Mouse (Mus musculus) CD4-positive, CD25-positive, alpha-beta regulatory T cell, adult 9 weeks (primary cell): ENCODE results near the gene Rras. TPM values are rescaled to one million over a fixed set of nuclear protein-coding genes. Genes with fewer than 3 reads are reported as not detected.

Experiments
- polyA plus RNA-seq: library from polyadenylated mRNA; unstranded; fragments of 100-300 nt; shearing (Covaris generic); gene quantifications from one replicate; pipeline ENCODE4 v1.2.1, GENCODE M21; 2017

Rras gene
- 6.3 TPM for polyA plus RNA-seq

DNA sequence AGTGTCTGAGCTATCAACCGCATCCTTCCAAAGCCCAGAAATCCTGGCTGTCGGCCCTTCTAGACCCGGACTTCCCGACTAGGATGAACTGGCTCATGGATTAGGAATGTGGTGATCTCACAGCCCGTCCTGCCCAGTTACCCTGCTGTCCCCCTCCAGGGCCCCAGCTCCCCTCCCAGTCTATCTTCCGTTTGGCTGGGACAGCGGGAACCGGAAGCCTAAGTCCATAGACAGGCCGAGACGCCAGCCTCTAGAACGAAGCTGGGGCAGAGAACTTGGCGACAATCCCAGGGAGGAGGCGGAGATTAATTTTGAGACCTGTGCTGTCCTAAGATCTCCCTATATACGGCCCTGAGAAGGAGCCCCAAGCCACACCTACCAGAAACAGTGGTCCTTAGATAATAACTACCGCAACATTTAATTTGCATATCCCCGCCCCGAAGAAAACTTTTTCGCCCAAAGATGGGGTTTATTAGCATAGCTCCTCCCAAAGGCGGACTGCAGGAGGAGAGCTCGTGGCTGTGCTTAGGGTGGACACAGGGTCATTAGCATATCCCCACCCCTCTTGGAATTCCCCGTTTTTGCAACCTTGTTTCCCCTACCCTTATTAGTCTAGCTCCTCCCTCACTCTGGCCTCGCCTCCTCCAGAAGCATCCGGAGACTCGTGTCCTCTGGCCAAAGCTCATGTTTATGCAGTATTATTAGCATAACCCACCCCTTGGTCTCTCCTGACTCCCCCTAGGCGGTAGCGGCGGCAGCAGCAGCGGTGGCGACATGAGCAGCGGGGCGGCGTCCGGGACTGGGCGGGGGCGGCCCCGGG, at the start of gene Rras:
Gene Rras, plus strand, starts transcription at position 720 of the 820 bp plus-strand sequence.

DNA sequence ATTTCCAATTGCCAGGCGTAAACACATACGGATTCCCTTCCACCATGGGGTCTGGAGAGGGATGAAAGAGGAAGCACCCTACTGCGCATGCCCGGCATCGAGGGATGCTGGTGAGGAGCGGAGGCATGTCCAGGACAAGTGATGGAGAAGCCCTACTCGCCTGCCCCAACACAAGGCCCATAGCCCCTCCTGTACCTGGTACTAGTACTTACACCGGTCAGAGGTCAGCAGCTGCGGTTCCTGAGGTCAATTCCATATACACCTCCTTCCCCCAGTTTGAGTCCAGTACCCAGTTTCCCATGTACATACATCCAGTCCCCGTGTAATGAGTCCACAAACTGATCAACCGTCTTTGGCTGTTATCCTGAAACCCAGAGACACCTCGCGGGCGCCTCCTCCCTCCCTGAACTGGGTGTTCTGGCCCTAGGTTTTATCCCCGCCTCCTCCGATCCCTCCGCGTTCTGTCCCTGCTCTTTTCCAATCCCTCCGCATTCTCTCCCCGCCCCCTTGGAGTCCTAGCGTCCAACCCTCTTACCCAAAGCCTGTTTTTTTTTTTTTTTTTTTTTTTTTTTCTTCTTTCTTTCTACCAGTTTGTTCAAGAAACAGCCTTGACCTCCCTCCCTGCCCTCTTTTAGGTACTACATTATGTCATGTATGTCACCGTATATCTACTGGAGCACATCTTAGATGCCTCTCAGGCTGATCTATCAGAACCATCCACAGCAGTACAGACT, 43.2 kb upstream of the Rras start, which contains the start of gene Cpt1c:
Gene Cpt1c, minus strand, starts transcription at position 469 of the 734 bp plus-strand sequence.

DNA sequence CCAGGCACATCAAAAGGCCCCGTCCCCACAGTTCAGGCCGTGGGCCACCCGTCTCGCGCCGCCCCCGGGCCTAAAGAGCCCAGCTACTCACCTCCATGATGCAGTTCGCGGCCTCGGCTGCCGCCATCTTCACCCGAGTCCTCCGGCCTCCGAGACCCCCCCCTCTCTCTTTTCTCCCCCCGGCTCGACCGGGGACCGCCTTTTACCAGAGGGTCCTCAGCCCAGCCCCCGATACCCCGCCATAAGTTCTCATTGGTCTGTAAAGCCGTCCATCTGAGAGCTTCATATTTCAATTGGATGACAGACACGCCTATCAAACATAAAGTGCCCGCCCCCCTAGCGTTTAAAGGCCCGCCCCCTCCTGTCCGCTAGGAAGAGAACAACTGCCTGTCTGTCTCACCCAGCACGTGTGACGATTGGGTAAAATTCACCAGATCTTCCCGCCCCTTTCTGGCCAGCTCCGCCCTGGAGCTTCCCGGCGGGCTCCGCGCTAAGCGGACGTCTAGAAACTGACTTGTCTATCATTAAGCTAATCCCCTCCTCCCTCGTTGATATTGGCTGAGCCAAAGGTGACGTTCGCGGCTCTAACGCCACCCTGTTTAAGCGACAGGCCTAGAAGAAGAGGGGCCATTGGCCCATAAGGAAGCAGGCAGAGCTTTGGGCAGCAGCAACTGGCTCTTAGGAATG, 31.4 kb upstream of the Rras start, which contains the start of gene Prmt1:
Gene Prmt1, minus strand, starts transcription at position 377 of the 687 bp plus-strand sequence.

DNA sequence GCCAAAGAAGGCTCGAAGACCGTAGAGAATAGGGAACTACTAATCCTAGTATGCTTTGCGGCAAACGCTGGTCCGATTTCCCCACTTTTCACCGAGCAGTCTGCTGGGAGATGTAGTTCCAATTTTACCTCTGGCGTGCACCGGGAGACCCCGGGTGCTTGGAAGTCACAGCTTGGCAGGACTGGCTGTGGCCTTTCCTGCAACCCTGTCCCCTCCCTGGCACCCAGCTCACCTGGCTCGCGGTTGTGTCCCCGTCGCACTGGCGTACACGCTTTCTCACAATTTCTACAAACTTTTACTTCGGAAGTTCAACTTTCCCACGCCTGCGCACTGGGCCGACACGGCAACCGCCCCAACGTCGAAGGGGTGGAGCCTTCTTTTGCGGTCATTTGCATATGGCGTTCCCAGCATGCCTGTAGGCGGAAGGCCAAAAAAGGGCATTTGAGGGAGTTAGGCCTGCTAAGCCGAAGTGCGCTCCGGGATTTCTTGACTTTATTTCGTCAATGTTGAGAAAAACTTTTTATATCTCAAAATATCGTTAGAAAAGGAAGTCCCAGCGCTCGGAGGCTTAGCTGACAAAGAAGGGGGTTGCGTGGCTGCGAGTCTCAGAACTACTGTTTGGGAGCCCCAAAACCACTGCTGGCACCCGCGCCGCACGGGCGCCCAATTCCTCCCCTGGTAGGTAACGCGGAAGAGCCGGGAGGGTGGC, 20.4 kb upstream of the Rras start, which contains the start of gene Irf3:
Gene Irf3, plus strand, starts transcription at position 418 of the 709 bp plus-strand sequence.

DNA sequence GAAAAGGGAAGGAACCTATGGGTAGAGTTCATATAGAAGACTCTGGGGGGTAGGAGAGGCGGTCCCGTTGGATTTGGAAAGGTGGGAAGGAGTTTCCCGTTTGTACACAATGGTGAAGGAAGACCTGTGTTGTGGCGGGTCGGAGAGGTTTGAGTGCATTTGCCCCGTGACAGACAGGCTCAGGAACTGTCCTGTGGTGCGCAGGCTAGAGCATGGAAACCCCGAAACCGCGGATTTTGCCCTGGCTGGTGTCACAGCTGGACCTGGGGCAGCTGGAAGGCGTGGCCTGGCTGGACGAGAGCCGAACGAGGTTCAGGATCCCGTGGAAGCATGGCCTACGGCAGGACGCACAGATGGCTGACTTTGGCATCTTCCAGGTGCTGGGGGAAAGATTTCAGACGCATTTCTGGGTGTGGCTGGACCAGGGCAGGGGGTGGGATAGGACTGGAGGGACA, 19.2 kb upstream of the Rras start, which contains the start of gene Bcl2l12:
Gene Bcl2l12, minus strand, starts transcription at position 212 of the 455 bp plus-strand sequence.

DNA sequence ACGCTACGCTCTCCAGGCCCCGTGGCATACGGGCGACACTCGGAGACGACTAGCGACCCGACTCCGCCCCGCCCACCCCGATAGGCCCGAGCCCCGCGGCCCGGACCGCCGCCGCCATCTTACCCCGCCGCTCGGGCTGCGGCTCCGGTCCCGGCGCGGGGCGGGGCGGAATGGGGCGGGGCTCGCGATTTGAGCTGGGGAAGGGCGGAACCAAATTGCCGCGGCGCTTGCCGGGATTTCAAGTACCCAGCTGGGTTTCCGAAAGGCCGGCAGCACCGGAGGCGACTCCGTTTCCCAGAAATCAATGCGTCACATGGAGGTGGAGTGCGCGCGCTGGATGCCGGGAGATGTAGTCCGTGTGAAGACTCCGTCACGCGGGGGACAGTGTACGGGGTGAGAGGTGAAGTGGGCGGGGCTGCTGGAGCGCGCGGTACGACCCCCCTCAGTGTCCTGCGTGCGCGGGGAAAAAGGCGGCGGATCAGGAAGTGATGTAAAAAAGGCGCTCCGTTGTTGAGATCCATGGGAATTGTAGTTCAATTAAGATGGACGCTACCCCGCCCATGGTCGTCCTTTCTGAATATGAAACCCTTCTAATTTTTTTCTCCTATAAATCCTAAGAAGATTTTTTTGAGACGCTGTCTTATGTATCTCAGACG, 1.7 kb upstream of the Rras start, which contains the start of gene Scaf1:
Gene Scaf1, minus strand, starts transcription at position 407 of the 656 bp plus-strand sequence.

DNA sequence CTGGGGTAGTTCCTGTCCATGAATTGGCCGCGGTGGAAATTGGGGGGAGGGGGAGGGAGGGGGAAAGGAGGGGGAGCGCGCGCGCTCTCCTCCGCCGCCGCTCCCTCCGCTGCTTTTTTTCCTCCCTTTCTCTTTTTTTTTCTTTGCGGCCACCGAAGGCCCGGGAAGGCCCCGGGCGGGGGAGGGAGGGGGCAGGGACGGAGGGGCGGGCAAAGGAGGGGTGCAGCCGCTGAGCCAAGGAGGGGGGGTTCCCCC, 35.0 kb downstream of the Rras start, which contains the start of gene Prr12:
Gene Prr12, minus strand, starts transcription at position 20 of the 255 bp plus-strand sequence.

DNA sequence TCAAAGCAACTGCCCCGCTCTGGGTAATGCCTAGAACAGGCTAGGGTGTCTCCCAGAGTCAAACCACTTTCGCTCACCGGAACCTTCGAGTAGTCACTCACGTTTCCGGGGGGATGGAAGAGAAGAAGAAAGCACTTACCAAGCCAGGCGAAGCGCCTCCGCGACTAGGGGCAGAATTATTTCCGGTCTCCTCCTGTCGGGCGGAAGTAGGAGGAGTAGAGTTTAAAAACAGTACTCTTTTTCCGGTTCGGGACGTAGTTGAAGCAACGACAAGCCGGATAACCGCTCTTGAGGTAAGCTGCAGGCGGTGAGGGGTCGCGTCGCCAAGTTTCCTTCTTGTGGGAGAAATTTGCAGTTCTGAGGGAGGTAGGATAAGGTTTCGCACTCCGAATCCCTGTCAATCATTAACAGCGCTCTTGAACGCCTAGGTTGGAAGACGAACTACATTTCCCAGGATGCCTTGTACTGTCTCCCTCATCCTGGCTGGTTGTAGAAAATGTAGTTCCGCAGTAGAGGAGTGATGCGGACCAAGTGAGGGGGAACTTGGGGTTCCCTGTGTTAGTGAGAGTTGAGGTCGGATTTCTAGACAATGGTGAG, 44.6 kb downstream of the Rras start, which contains the start of the genes Nosip and Prrg2:
Gene Nosip, plus strand, starts transcription at position 191 of the 597 bp plus-strand sequence.
Gene Prrg2, minus strand, starts transcription at position 439 of the 597 bp plus-strand sequence.

Other genes with a start within 250 kb of the Rras start
- 58.7 TPM for gene Nup62, start 201.9 kb upstream of the Rras start, polyA plus RNA-seq
- 2.0 TPM for gene Il4i1, start 201.6 kb upstream of the Rras start, polyA plus RNA-seq
- gene Atf5, start 201.3 kb upstream of the Rras start, polyA plus RNA-seq: 0.36 TPM
- gene Akt1s1, start 169.0 kb upstream of the Rras start, polyA plus RNA-seq: 12.1 TPM
- 112 TPM for gene Tbc1d17, start 168.9 kb upstream of the Rras start, polyA plus RNA-seq
- 100 TPM for gene Pnkp, start 160.8 kb upstream of the Rras start, polyA plus RNA-seq
- 9.9 TPM for gene Ptov1, start 148.2 kb upstream of the Rras start, polyA plus RNA-seq
- gene Med25, start 125.2 kb upstream of the Rras start, polyA plus RNA-seq: 26.9 TPM
- 50.8 TPM for gene Fuz, start 121.9 kb upstream of the Rras start, polyA plus RNA-seq
- 26.9 TPM for gene Ap2a1, start 88.5 kb upstream of the Rras start, polyA plus RNA-seq
- gene Tsks, start 74.8 kb upstream of the Rras start, polyA plus RNA-seq: not detected
- 0.55 TPM for gene Cpt1c, start 43.1 kb upstream of the Rras start, polyA plus RNA-seq
- 210 TPM for gene Prmt1, start 31.4 kb upstream of the Rras start, polyA plus RNA-seq
- gene Irf3, start 20.3 kb upstream of the Rras start, polyA plus RNA-seq: 255 TPM
- gene Bcl2l12, start 19.2 kb upstream of the Rras start, polyA plus RNA-seq: 35.2 TPM
- gene Scaf1, start 1.6 kb upstream of the Rras start, polyA plus RNA-seq: 22.7 TPM
- 4.8 TPM for gene Prr12, start 34.9 kb downstream of the Rras start, polyA plus RNA-seq
- 148 TPM for gene Nosip, start 44.5 kb downstream of the Rras start, polyA plus RNA-seq
- gene Prrg2, start 44.7 kb downstream of the Rras start, polyA plus RNA-seq: 3.3 TPM
- 10.8 TPM for gene Rcn3, start 74.3 kb downstream of the Rras start, polyA plus RNA-seq
- gene Fcgrt, start 85.9 kb downstream of the Rras start, polyA plus RNA-seq: 2.6 TPM
- 3,383 TPM for gene Rps11, start 106.5 kb downstream of the Rras start, polyA plus RNA-seq
- 3,108 TPM for gene Rpl13a, start 110.8 kb downstream of the Rras start, polyA plus RNA-seq
- gene Gm45713, start 118.3 kb downstream of the Rras start, polyA plus RNA-seq: not detected
- gene Flt3l, start 118.5 kb downstream of the Rras start, polyA plus RNA-seq: 292 TPM
- gene Pih1d1, start 136.3 kb downstream of the Rras start, polyA plus RNA-seq: 59.4 TPM
- gene Aldh16a1, start 136.6 kb downstream of the Rras start, polyA plus RNA-seq: 67.0 TPM
- not detected for gene Slc17a7, start 146.0 kb downstream of the Rras start, polyA plus RNA-seq
- not detected for gene Gfy, start 161.6 kb downstream of the Rras start, polyA plus RNA-seq
- gene Pth2, start 163.0 kb downstream of the Rras start, polyA plus RNA-seq: not detected
- 0.32 TPM for gene Ccdc155, start 186.9 kb downstream of the Rras start, polyA plus RNA-seq
- 16.0 TPM for gene Dkkl1, start 194.2 kb downstream of the Rras start, polyA plus RNA-seq
- gene Tead2, start 197.8 kb downstream of the Rras start, polyA plus RNA-seq: 2.9 TPM
- 598 TPM for gene Cd37, start 221.2 kb downstream of the Rras start, polyA plus RNA-seq
- gene Slc6a16, start 223.1 kb downstream of the Rras start, polyA plus RNA-seq: not detected